Mouse (Mus musculus) lung, adult 2 months (tissue): ENCODE results near the gene Cldnd2.

ENCODE experiments used
- CTCF ChIP-seq: fragments of 200-500 bp; IDR thresholded peaks from 2 replicates; pipeline ENCODE4 v1.5.1; 2011; ENCODE audit warnings: mild to moderate bottlenecking, low read length, control low read depth; ENCODE audit not compliant: insufficient read depth
- POLR2A ChIP-seq: fragments of 200-500 bp; IDR thresholded peaks from 2 replicates; pipeline ENCODE4 v1.6.1; 2011; ENCODE audit warnings: low read depth, mild to moderate bottlenecking, control low read depth, low read length, borderline replicate concordance; ENCODE audit errors: extremely low read depth

DNA sequence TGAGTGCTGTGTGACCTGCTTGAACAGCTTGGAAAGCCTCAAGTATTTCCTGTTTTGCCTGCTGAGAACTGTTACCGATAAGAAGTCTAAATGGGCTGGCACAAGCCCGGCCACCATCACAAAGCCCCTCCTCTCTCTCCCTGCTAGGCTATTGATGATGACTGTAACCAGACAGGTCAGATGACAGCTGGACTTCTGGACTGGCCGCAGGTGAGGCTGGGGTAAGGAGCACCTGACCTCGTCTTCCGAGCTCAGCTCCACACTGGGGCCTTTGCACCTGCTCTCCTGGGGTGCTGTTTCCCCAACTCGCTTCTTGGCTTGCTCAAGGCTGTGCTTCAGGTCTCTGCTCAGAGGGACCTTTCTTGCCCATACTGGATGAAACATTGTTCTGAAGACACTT is 13.8 kb downstream of the Cldnd2 start:
- no peak for TF ChIP-seq POLR2A
- TF ChIP-seq CTCF: no peak
